Mouse (Mus musculus): Measurements from ENCODE around the gene Dera. TPM values are rescaled to one million over a fixed set of nuclear protein-coding genes. Genes with fewer than 3 reads are reported as not detected.
"Not testable (repeated sequence)": the region's sequence is repeated elsewhere in the genome, so short reads cannot be mapped to it uniquely, and the experiment has no call there.

Gene Dera
- total RNA-seq (2021) = 1 to 10 TPM; 6.1 to 7.9 TPM
- long read RNA-seq, experiment 1, partial matches to known transcripts = 1 of 4 reads
- long read RNA-seq, experiment 1, other reads (novel, unspliced or antisense) = 0 of 4 reads
- long read RNA-seq, experiment 2, transcript Dera-201 (9 exons, 1,729 nt) = major isoform, 6 of 8 reads
- long read RNA-seq, experiment 2, partial matches to known transcripts = 0 of 8 reads
- long read RNA-seq, experiment 2, other reads (novel, unspliced or antisense) = 2 of 8 reads

DNA sequence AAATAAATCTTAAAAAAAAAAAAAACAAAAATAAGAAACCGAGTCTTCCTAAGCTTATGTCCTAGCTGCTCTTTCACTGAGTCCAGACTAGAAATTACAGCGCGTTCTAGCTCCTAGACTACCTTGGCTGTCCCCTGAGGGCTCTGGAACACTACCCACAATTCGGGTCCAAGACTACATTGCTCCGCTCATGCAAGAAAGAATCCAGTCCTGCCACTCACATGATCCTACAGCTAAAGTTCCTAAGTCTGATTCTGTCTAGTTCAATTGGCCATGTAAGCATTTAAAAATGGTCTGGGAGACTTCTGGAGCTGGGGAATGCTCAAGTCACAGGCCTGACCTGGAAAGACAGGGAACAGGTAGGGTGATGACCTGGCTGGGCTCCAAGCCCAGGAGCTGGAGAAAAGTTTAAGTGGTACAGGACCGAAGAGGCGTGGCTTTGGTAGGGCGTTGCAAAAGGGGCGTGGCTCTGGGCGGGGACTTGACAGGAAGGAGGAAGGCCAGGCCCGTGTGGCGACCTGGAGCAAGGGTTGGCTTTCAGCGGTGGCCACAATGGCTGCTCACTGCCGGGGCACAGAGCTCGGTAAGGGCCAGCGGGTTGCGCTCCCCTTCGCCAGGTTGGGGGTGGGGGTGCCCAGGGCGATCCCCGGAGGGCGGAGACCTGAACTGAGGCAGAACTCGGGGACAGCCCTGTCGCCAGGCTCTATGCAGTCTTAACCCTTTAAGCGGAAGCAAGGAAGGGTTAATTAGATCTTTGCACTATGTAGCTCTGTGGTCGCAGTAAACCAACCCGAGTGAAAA, at the start of gene Dera:
TSS of gene Dera (plus strand) at position 491 of the 801 bp plus-strand sequence.
- peak; percentile 47 to 52 for DNase-seq (ENCODE audit: low spot score in 2 of 2)
- intact Hi-C loops (cut with DNase I) = loop anchor here (10.0 kb wide), 1 partner anchor 671 kb away; no protein-coding TSS in a partner anchor

GRCm38 (mm10) chr6:137706209-137706608, 48.1 kb upstream of the Dera start:
- intact Hi-C loops (cut with DNase I) = no loop called here
- no peak for DNase-seq (ENCODE audit: low spot score in 2 of 2)

- intact Hi-C loops (cut with DNase I); DNase-seq (ENCODE audit: low spot score in 2 of 2): not testable (repeated sequence)
These were observed 45.5 kb upstream of the Dera start for GRCm38 (mm10) chr6:137708726-137709405.

- intact Hi-C loops (cut with DNase I) = loop anchor here (5.0 kb wide), 1 partner anchor 48 kb away; no protein-coding TSS in a partner anchor
- DNase-seq (ENCODE audit: low spot score in 2 of 2) = no peak
These were observed 43.9 kb upstream of the Dera start for GRCm38 (mm10) chr6:137710179-137711037.

DNA sequence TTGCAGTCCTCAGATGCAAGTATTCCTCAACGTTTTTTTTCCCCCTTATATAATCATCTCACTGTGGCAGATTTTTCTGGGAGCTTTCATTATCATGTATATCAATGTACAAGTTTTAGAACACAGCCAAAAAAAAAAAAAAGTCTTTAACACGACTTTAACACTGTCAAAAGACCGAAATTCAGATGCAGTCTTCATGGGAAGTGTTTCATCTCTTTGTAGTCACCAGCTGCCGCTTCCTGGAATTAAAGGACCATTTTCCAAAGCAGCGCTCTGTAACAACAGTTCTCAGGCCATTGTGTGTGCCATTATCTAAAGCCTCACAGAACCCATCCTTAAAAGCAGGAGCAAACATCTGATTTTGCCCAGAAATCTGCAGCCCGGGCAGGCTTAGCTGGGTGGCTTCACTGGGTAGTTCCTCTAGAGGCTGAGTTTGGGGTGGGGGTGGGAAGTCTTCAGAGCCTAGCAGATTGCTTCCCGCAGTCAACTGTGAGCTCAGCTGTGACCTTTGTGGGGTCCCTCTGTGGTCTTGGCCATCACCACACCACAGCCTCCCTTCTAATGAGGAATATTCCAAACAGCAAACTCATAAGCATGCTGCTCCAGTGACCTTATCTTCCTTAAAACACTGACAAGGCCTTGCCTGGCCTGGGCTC, 41.6 kb upstream of the Dera start:
- intact Hi-C loops (cut with DNase I) = loop anchor here (5.0 kb wide), 1 partner anchor 50 kb away; no protein-coding TSS in a partner anchor
- DNase-seq (ENCODE audit: low spot score in 2 of 2) = peak in 1 of 2 experiments; percentile 23

- no peak for DNase-seq (ENCODE audit: low spot score in 2 of 2)
- intact Hi-C loops (cut with DNase I) = loop anchor here (5.0 kb wide), 1 partner anchor 51 kb away; no protein-coding TSS in a partner anchor
These were observed 41.1 kb upstream of the Dera start for GRCm38 (mm10) chr6:137713310-137713664.

DNA sequence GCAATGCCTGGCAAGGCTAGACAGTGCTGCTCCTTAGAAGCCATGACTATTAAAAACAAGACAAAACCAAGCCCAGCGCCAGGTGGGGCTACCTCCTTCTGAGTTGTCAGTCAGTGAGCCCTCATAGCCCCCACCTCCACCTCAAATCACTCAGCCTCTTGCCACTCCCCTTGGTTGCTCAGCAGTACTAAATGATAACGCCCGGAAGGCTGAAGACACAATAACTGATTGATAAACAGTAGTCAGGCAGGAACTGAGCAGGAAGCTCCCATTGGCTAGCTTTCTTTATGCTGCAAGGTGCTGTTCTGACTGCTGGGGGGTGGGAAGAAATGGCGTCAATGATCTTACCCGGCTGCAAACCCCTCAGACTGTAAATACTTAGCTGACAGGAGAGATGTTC, 37.5 kb upstream of the Dera start:
- intact Hi-C loops (cut with DNase I) = no loop called here

GRCm38 (mm10) chr6:137722220-137722931, 32.0 kb upstream of the Dera start:
- DNase-seq (ENCODE audit: low spot score in 2 of 2) = no peak
- intact Hi-C loops (cut with DNase I) = loop anchor here (5.0 kb wide), 1 partner anchor 515 kb away; no protein-coding TSS in a partner anchor

More for the DNA sequence above, 37.5 kb upstream of the Dera start:
- DNase-seq (ENCODE audit: low spot score in 2 of 2) = no peak

DNA sequence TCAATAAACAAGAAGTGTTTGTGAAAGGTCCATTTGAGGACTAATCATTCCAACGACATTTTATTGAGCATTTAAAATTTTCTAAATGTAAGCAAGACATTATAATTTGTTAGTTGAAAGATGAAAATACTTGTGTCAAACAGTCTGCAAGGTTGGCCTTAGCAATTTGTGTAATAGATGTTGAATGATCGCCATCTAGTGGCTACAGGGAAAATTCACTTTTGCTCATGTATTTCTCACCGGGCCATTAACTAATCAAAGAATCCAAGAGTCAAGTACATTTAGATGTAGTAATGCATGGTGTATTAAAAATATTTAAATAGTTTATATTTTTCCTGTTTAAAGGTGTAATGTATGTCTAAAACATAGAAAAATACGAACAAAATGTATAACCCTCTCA, 30.4 kb upstream of the Dera start:
- intact Hi-C loops (cut with DNase I) = loop anchor here (2.0 to 5.0 kb wide), 3 partner anchors 75 to 517 kb away; no protein-coding TSS in a partner anchor
- DNase-seq (ENCODE audit: low spot score in 2 of 2) = peak; percentile 37 to 66

DNA sequence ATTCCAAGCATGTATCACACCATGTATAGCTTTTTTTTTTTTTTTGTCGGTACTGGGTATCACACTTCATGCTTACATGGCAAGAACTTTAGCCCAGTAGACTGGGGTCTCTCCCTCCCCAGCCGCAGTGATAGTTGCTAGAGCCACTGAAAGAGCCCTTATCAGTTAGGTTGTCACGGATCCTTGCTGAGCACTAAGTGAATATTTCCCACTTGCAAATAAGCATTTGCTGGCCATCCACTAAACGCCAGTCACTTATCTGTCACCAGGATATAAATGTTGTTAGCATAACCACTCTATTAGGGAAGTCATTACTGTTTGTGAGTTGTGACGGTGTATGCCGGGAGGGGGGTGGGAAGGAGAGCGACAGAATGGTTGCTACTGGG, 19.9 kb upstream of the Dera start:
- intact Hi-C loops (cut with DNase I) = no loop called here
- DNase-seq (ENCODE audit: low spot score in 2 of 2) = no peak

DNA sequence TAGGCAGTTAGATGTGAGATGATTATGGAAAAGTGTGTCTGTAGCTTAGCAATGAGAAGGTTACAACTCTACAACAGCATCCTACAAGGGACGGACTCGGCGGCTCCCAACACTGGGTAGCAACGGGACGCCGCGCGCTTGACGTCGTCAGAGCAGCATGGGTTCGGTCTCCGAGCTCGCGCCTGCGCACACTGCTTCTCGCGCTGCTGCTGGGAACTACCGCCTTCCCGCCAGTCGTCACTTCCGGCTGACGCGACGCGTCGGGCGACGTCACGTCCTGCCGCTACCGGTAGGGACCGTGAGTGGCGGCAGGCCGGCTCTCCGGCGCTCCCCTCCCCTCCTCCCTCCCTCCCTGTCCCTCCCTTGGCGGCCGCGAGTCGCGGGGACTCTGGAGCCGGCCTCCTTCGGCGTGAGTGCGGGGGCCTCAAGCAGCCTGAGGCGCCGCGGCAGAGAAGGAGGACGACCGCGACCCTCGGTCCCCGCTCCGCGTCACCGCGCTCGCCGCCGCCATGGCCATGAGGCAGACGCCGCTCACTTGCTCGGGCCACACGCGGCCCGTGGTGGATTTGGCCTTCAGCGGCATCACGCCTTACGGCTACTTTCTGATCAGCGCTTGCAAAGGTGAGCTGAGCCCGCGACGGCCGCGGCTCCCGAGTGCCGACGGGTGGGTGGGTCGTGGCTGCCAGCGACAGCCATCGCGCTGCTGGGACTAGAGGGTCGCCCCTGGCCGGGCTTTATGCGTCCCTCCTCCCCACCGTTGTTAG, 19.3 kb upstream of the Dera start, which contains the start of gene Strap:
TSS of gene Strap (plus strand) at position 233 of the 764 bp plus-strand sequence.
- intact Hi-C loops (cut with DNase I) = no loop called here
- peak; percentile 94 to 95 for DNase-seq (ENCODE audit: low spot score in 2 of 2)

- no peak for DNase-seq (ENCODE audit: low spot score in 2 of 2)
- intact Hi-C loops (cut with DNase I) = no loop called here
These were observed 18.6 kb upstream of the Dera start for GRCm38 (mm10) chr6:137735671-137736238.

DNA sequence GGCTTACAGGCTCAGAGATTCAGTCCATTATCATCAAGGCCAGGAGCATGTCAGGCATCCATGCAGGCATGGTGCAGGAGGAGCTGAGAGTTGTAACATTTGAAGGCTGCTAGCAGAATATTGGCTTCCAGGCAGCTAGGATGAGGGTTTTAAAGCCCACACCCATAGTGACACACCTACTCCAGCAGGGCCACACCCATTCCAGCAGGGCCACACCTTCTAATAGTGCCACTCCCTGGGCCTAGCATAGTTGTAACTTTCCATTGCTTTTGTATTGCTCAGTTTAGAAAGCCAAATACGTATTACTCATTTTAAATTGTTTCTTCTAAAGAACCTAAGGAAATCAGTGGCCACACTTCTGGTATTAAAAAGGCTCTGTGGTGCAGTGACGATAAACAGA, 13.4 kb upstream of the Dera start:
- no peak for DNase-seq (ENCODE audit: low spot score in 2 of 2)
- intact Hi-C loops (cut with DNase I) = no loop called here

- intact Hi-C loops (cut with DNase I) = no loop called here
- no peak for DNase-seq (ENCODE audit: low spot score in 2 of 2)
These were observed 9.6 kb upstream of the Dera start for GRCm38 (mm10) chr6:137744700-137745099.

DNA sequence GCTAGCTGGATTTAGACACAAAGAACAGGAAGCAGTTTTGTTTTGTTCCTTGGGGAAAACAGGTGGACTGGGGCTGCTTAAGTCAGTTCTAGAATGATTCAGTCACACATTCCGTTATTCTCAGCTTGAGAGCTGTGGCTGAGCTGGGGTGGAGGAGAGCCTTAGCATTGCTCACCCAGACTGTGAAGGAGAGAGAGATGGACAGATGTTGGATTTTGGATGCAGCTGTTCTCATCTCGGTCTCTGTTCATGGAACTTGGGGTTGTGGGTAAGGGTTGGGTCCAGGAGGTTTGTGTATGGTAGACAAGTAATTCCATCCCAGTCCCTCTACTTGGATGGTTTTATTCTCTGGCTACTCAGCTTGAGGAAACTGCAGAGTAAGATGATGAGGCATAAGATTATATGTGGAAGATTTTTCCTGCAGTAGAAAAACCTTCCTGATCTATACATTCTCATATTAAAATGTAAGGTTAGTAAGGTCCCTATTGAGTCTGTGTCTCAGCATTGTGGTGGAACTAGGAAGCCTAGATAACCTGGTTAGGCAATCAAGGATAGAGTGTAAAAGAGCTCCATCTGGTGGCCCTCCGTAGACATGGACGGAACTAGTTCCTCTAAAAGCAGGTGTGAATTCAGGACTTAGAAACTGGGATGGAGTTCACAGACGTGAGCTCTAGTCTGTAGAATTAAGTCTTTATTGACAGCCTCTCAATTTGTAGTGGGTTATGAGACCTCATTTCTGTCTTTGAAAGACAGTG, 7.0 kb upstream of the Dera start:
- no peak for DNase-seq (ENCODE audit: low spot score in 2 of 2)
- intact Hi-C loops (cut with DNase I) = no loop called here

Measured in left cerebral cortex, postnatal 14 days (tissue).